Mouse (Mus musculus) lung, embryonic 14.5 days (tissue): ENCODE data around the gene Rpl11. TPM values are rescaled to one million over a fixed set of nuclear protein-coding genes. Genes with fewer than 3 reads are reported as not detected.
A peak's percentile ranks its signal among the peaks of the same experiment; 100 is the strongest.

Source experiments
- ATAC-seq: fragments of 200-750 bp; cut with Nextera tagmentation; 2 replicates; pipeline ENCODE4 v1.8.0; 2017; ENCODE audit warnings: mild to moderate bottlenecking, moderate TSS enrichment, moderate library complexity; ENCODE audit not compliant: insufficient read depth
- DNase-seq: peaks from one replicate; pipeline ENCODE4 v3.0.0-alpha.2; 2015
- H3K27ac ChIP-seq: fragments of 300-500 bp; sonication (generic); 2 replicates; pipeline ENCODE4 v1.5.1; 2014; ENCODE audit warnings: low read depth, mild to moderate bottlenecking, moderate library complexity
- H3K27me3 ChIP-seq: fragments of 300-500 bp; sonication (generic); 2 replicates; pipeline ENCODE4 v1.6.1; 2014; ENCODE audit warnings: low read length, control low read depth; ENCODE audit not compliant: insufficient read depth
- H3K36me3 ChIP-seq: fragments of 300-500 bp; sonication (generic); 2 replicates; pipeline ENCODE4 v1.6.1; 2014; ENCODE audit warnings: control low read depth; ENCODE audit not compliant: insufficient read depth
- H3K4me1 ChIP-seq: fragments of 300-500 bp; sonication (generic); 2 replicates; pipeline ENCODE4 v1.6.1; 2014; ENCODE audit warnings: antibody characterized with exemption, control low read depth; ENCODE audit not compliant: insufficient read depth
- H3K4me2 ChIP-seq: fragments of 300-500 bp; sonication (generic); 2 replicates; pipeline ENCODE4 v1.6.1; 2014; ENCODE audit warnings: mild to moderate bottlenecking
- H3K4me3 ChIP-seq: fragments of 300-500 bp; sonication (generic); 2 replicates; pipeline ENCODE4 v1.5.1; 2014; ENCODE audit warnings: low read depth, low read length
- H3K9ac ChIP-seq: fragments of 300-500 bp; sonication (generic); 2 replicates; pipeline ENCODE4 v1.6.1; 2014
- H3K9me3 ChIP-seq: fragments of 300-500 bp; sonication (generic); 2 replicates; pipeline ENCODE4 v1.6.1; 2016; ENCODE audit warnings: low read depth, low read length, control low read depth
- CTCF ChIP-seq: IDR thresholded peaks from 2 replicates; pipeline ENCODE4 v1.5.1; 2016; ENCODE audit warnings: antibody characterized with exemption, low read depth
- WGBS: fragments of 180-500 bp; shearing (Covaris S2); extraction: QIAGEN DNeasy Blood & Tissue Kit; methylation state at CpG from one replicate; pipeline ENCODE4 v1.1.7; 2014; 5-methylcytosine and 5-hydroxymethylcytosine counted together
- polyA plus RNA-seq: library from polyadenylated mRNA; unstranded; fragments of >200 nt; fragmentation: Nextera tagmentation; extraction: Ambion mirVana; gene quantifications from 2 replicates; pipeline ENCODE4 v1.2.1, GENCODE M21; 2014

Rpl11 gene
- polyA plus RNA-seq, 1 experiment from 2014 or later = 564 TPM

DNA sequence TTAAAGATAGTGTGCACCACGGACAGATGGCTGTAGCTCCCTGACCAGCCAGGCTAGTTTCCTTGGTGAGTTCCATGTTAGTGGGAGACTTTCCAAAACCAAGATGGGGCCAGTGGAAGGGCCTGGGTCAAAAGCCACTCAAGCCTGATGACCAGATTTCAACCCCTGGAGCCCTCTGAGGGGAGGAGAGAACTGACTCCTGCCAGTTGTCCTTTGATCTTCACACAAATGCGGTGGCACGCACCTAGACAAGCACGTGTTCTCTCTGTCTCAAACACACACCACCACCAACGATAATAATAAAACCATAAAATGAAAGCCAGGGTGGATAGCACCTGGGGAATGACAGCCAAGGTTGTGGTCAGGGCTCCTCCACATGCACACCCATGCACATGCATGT, 34.0 kb upstream of the Rpl11 start:
- Histone ChIP-seq H3K4me2 (no peak overlapping the region), H3K27me3 (peaks cover 4% of the 10 kb centered on the region; the same call in 1 of the 2 replicates), H3K4me1 (no peaks in the 10 kb centered on the region), H3K9ac (no peak overlapping the region), H3K4me3 (no peak overlapping the region), H3K27ac (no peak overlapping the region), H3K36me3 (no peaks in the 10 kb centered on the region), H3K9me3 (0 out of 2 replicates have a peak, but pooled peaks cover 3% of the 10 kb centered on the region)
- WGBS = 86% methylated on average over 5 of the region's 5 CpGs
- no peak for DNase-seq
- TF ChIP-seq CTCF = no peak
- ATAC-seq = no peak

DNA sequence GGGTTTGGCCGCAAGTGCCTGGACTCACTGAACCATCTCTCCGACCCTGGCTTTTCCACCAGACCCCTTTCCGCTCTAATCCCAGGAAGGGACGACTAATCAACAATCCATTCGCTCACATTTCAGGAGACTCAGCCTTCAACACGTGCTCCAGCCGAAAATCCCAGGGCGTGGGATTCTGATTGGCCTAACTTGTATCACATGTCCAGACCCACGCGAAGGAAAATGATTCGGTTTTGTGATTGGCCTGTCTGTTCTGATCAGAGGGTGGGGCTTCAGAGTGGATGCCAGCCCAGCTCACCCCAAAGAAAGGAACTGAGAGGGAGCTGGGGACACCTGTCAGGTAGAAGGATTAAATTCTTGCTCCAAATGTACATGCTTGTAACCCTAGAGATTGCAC, 31.6 kb upstream of the Rpl11 start:
- no peak for TF ChIP-seq CTCF
- Histone ChIP-seq H3K4me3 (no peak overlapping the region), H3K9ac (no peak overlapping the region), H3K4me2 (no peak overlapping the region), H3K27me3 (peaks cover 21% of the 10 kb centered on the region), H3K36me3 (no peaks in the 10 kb centered on the region), H3K4me1 (no peaks in the 10 kb centered on the region; the same call in 1 of the 2 replicates), H3K9me3 (no peaks in the 10 kb centered on the region), H3K27ac (no peak overlapping the region)
- 92% methylated on average over 11 of the region's 11 CpGs for WGBS
- no peak for ATAC-seq
- no peak for DNase-seq

DNA sequence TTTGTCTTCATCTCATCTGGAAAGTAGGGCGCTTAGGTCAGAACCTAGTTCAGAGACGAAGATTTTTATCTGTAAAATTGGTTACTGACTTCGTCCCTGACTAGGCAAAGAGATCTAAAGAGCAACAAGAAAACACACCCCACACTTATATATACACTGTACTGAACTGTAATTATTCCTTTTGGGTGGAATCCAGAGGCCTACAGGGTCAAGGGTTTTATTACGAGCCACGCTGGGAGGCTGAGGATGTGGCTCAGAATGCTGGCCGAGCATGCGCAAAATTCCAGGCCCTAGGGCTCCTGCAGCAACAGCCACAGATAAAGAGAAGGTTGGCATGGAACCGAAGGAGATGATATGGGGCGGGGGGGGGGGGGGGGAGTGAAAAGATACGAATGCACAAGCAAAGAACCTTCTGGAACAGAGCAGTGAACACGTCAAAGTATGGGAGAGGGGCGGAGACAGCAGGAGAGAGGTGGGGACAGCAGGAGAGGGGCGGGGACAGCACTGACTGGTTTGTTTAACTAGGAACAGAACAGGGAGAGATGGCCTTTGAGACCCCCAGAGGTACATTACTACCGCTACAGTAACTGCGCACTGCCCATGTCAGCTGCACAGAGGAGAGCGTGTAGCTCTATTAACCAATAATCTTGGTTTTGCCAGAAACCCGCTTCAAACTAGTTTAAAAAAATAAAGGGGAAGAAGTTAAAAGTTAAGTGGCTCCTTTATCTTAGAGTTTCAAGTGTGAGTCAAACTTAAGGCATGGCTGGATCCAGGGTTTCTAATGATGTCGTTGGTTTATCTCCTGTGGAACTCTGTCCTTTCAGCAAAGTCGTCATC, 30.3 kb upstream of the Rpl11 start:
- no peaks in the 10 kb centered on the region for H3K9me3 ChIP-seq
- H3K36me3 ChIP-seq = no peaks in the 10 kb centered on the region
- no peak for TF ChIP-seq CTCF
- no peak overlapping the region for H3K9ac ChIP-seq
- no peaks in the 10 kb centered on the region; the same call in 1 of the 2 replicates for H3K4me1 ChIP-seq
- WGBS = 57% methylated on average over 19 of the region's 19 CpGs
- H3K27ac ChIP-seq = no peak overlapping the region
- DNase-seq (peak; percentile 58), ATAC-seq (no peak)
- H3K27me3 ChIP-seq = peaks cover 21% of the 10 kb centered on the region
- no peak overlapping the region for H3K4me2 ChIP-seq
- no peak overlapping the region for H3K4me3 ChIP-seq

DNA sequence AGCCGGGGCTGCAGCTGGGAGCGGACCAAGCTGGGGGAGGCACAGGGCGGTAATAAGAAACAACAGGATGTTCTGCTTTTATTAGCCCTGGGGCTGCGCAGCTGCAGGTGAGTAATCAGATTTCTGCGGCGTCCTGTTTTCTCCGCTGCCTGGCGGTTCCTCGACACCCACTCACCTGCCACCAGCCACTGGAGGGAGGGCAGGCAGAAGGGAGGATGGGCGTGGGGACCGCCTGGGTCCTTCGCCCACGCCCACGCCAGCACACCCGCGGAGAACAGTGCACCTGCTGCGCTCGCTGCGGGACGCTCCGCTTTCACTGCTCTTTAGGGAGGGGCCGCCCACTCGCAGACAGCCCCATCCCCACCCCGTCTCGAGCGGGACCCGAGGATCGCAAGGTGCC, 28.5 kb upstream of the Rpl11 start:
- no peak for TF ChIP-seq CTCF
- H3K4me3 ChIP-seq = peak overlapping the region; percentile 26
- ATAC-seq = no peak
- 6% methylated on average over 28 of the region's 28 CpGs for WGBS
- no peaks in the 10 kb centered on the region for H3K9me3 ChIP-seq
- DNase-seq = no peak
- no peaks in the 10 kb centered on the region for H3K36me3 ChIP-seq
- H3K27me3 ChIP-seq = peaks cover 21% of the 10 kb centered on the region
- H3K9ac ChIP-seq = peak overlapping the region; percentile 41; the same call in 1 of the 2 replicates
- no peak overlapping the region for H3K27ac ChIP-seq
- H3K4me2 ChIP-seq = peak overlapping the region; percentile 58
- no peaks in the 10 kb centered on the region; the same call in 1 of the 2 replicates for H3K4me1 ChIP-seq

DNA sequence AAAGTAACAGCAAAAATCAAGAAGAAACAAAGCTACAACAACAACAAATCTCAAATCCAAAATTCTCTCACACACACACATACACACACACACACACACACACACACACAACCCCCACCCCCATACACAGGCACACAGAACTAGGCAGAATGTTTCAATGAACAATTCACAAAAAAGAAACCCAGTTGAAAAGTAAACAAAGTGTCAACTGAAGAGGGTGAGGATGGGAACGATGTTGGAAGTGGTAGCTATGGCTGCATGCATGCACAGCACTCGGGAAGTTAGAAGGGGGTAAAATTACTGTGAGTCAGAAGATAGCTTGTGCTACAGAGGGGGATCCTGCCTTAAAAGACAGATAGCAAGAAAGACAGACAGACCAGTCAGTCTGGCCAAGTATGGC, 25.4 kb upstream of the Rpl11 start:
- Histone ChIP-seq H3K4me1 (no peaks in the 10 kb centered on the region; the same call in 1 of the 2 replicates), H3K36me3 (no peaks in the 10 kb centered on the region), H3K27ac (no peak overlapping the region; the same call in 1 of the 2 replicates), H3K4me3 (no peak overlapping the region), H3K9me3 (no peaks in the 10 kb centered on the region), H3K27me3 (peaks cover 21% of the 10 kb centered on the region), H3K4me2 (no peak overlapping the region), H3K9ac (no peak overlapping the region)
- DNase-seq (peak; percentile 65), ATAC-seq (peak; percentile 64)
- WGBS = 9% methylated on average over 2 of the region's 2 CpGs
- TF ChIP-seq CTCF = no peak

DNA sequence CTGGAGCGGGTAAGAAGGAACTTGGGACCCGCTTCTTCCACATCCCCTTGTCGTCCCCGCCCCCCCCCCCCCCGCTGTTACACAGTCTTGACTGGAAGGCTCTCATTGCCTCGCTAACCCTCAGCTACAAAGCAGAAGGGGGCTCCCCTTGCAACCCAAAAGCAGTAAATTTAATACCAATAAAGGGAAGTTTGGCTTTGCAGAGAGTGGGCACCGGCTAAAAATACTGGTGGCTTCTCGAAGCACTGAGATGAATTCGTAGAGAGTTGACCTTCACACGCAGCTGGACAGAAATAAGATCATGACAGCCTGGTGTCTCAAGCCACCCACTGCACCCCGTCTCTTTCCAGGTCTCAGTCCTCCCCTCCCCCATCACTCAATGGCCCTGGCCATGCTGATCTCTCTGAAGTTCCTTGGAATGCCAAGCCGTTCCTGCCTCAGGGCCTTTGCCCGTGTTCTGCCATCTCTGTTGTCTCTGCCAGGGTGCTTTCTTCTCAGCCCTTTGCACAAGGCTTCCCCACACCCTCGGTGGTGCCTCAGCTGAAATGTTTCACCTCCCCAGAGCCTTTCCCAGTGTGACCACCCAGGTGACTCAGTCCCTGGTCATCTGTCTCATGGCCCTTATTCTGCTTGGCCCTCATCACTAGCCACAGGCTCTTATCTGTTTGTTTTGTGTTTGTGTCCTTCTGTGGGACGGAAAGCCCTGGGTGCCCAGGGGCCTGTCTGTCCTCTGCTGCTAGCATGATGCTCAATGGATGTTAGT, 23.7 kb upstream of the Rpl11 start:
- no peaks in the 10 kb centered on the region for H3K36me3 ChIP-seq
- WGBS = 57% methylated on average over 15 of the region's 15 CpGs
- no peak overlapping the region for H3K4me2 ChIP-seq
- no peak overlapping the region for H3K9ac ChIP-seq
- DNase-seq (no peak), ATAC-seq (no peak)
- no peak overlapping the region for H3K4me3 ChIP-seq
- H3K9me3 ChIP-seq = no peaks in the 10 kb centered on the region
- H3K27ac ChIP-seq = no peak overlapping the region
- TF ChIP-seq CTCF = no peak
- no peaks in the 10 kb centered on the region; the same call in 1 of the 2 replicates for H3K4me1 ChIP-seq
- H3K27me3 ChIP-seq = peaks cover 14% of the 10 kb centered on the region

DNA sequence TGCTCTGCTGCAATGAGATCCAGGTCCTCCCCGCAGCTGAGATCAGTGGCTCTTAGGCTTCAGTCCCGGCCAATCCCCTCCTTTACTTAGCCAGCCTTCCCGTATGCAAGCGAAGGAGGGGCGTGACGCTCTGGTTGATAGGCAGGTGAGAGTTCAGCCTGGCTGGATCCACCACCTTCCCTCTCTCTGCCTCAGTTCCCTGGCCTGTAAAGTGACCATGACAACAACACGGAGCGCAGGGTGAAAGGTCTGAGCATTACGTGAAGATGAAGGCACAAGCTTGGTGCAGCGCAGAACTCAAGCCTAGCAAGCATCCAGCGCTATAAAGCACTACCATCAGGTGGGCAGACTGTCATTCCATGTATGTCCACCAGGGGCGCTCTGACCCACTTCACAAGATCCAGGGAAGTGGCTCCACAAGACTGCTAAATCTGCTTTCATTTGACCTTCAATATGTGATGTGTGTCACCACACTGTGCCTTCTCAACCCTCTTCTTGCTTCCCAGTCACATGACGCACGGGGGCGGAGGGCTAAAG, 18.0 kb upstream of the Rpl11 start:
- H3K9ac ChIP-seq = no peak overlapping the region

More for the DNA sequence above, 18.0 kb upstream of the Rpl11 start:
- Histone ChIP-seq H3K27ac (no peak overlapping the region), H3K4me1 (no peaks in the 10 kb centered on the region), H3K4me3 (no peak overlapping the region; the same call in 1 of the 2 replicates), H3K36me3 (no peaks in the 10 kb centered on the region), H3K9me3 (no peaks in the 10 kb centered on the region), H3K27me3 (no peaks in the 10 kb centered on the region), H3K4me2 (peak overlapping the region; percentile 38)
- peak; percentile 99 for TF ChIP-seq CTCF
- DNase-seq (peak; percentile 92), ATAC-seq (peak; percentile 71)
- WGBS = 4% methylated on average over 15 of the region's 15 CpGs
